Mouse (Mus musculus) heart, embryonic 15.5 days (tissue): ENCODE results near the gene Tmem199. TPM values are rescaled to one million over a fixed set of nuclear protein-coding genes. Genes with fewer than 3 reads are reported as not detected.

ENCODE experiments used
- ATAC-seq: fragments of 200-750 bp; cut with Nextera tagmentation; replicated peaks from 2 replicates; pipeline ENCODE4 v1.8.0; 2017; ENCODE audit warnings: low read depth, moderate TSS enrichment; ENCODE audit not compliant: insufficient number of reproducible peaks, insufficient read depth, low FRiP score
- H3K27ac ChIP-seq: fragments of 300-500 bp; sonication (generic); 2 replicates; pipeline ENCODE4 v1.5.1; 2015; ENCODE audit warnings: mild to moderate bottlenecking, inconsistent platforms
- H3K27me3 ChIP-seq: fragments of 300-500 bp; sonication (generic); 2 replicates; pipeline ENCODE4 v1.6.1; 2015; ENCODE audit warnings: inconsistent platforms
- H3K36me3 ChIP-seq: fragments of 300-500 bp; sonication (generic); 2 replicates; pipeline ENCODE4 v1.6.1; 2015; ENCODE audit warnings: mild to moderate bottlenecking, inconsistent platforms
- H3K4me1 ChIP-seq: fragments of 300-500 bp; sonication (generic); replicated peaks from 2 replicates; pipeline ENCODE4 v1.6.1; 2015; ENCODE audit warnings: inconsistent platforms
- H3K4me2 ChIP-seq: fragments of 300-500 bp; sonication (generic); 2 replicates; pipeline ENCODE4 v1.6.1; 2015; ENCODE audit warnings: inconsistent platforms, mild to moderate bottlenecking, moderate library complexity
- H3K4me3 ChIP-seq: fragments of 300-500 bp; sonication (generic); 2 replicates; pipeline ENCODE4 v1.5.1; 2015; ENCODE audit warnings: mild to moderate bottlenecking, inconsistent platforms
- H3K9ac ChIP-seq: fragments of 300-500 bp; sonication (generic); 2 replicates; pipeline ENCODE4 v1.6.1; 2015; ENCODE audit warnings: mild to moderate bottlenecking, inconsistent platforms
- H3K9me3 ChIP-seq: fragments of 300-500 bp; sonication (generic); replicated peaks from 2 replicates; pipeline ENCODE4 v1.6.1; 2016; ENCODE audit warnings: inconsistent platforms
- WGBS: fragments of 180-500 bp; shearing (Covaris S2); methylation state at CpG from one replicate; pipeline ENCODE4 v1.1.7; 2015; ENCODE audit warnings: mixed read lengths; 5-methylcytosine and 5-hydroxymethylcytosine counted together
- polyA plus RNA-seq: library from polyadenylated mRNA; unstranded; fragments of >200 nt; fragmentation: Nextera tagmentation; extraction: Ambion mirVana; gene quantifications from 2 replicates; pipeline ENCODE4 v1.2.1, GENCODE M21; 2015

Tmem199 gene
- polyA plus RNA-seq, 1 experiment from 2014 or later: 36.3 TPM

- 72% methylated on average over 9 of the region's 9 CpGs for WGBS
- Histone ChIP-seq H3K9ac (no peak overlapping the region), H3K4me1 (peaks cover 4% of the 10 kb centered on the region; the same call in 1 of the 2 replicates), H3K4me3 (no peak overlapping the region), H3K27me3 (no peaks in the 10 kb centered on the region), H3K4me2 (no peak overlapping the region), H3K36me3 (peaks cover 97% of the 10 kb centered on the region), H3K27ac (no peak overlapping the region), H3K9me3 (no peaks in the 10 kb centered on the region)
- ATAC-seq: no peak
Measured at GRCm38 (mm10) chr11:78523241-78523955, 11.4 kb upstream of the Tmem199 start.

- H3K4me1 ChIP-seq: peaks cover 4% of the 10 kb centered on the region; the same call in 1 of the 2 replicates
- H3K36me3 ChIP-seq: peaks cover 98% of the 10 kb centered on the region
- no peak overlapping the region for H3K4me2 ChIP-seq
- H3K9me3 ChIP-seq: no peaks in the 10 kb centered on the region
- no peaks in the 10 kb centered on the region for H3K27me3 ChIP-seq
- H3K27ac ChIP-seq: no peak overlapping the region
- no peak overlapping the region for H3K4me3 ChIP-seq
- no peak for ATAC-seq
- whole genome bisulfite sequencing: 89% methylated on average over 1 of the region's 1 CpGs
- H3K9ac ChIP-seq: no peak overlapping the region
Measured at GRCm38 (mm10) chr11:78522481-78522997, 10.6 kb upstream of the Tmem199 start.

- Histone ChIP-seq H3K4me2 (no peak overlapping the region), H3K4me3 (no peak overlapping the region), H3K27ac (no peak overlapping the region), H3K27me3 (no peaks in the 10 kb centered on the region), H3K9me3 (no peaks in the 10 kb centered on the region), H3K36me3 (peaks cover 94% of the 10 kb centered on the region), H3K9ac (no peak overlapping the region), H3K4me1 (peaks cover 4% of the 10 kb centered on the region; the same call in 1 of the 2 replicates)
- no peak for ATAC-seq
- WGBS: 78% methylated on average over 3 of the region's 3 CpGs
Measured at GRCm38 (mm10) chr11:78521880-78522279, 9.9 kb upstream of the Tmem199 start.

GRCm38 (mm10) chr11:78518931-78519330, 7.0 kb upstream of the Tmem199 start:
- Histone ChIP-seq H3K27ac (no peak overlapping the region), H3K9me3 (no peaks in the 10 kb centered on the region), H3K4me3 (no peak overlapping the region), H3K9ac (no peak overlapping the region), H3K4me1 (peaks cover 4% of the 10 kb centered on the region; the same call in 1 of the 2 replicates), H3K27me3 (no peaks in the 10 kb centered on the region), H3K36me3 (peaks cover 95% of the 10 kb centered on the region), H3K4me2 (no peak overlapping the region)
- WGBS: 86% methylated on average over 10 of the region's 10 CpGs
- no peak for ATAC-seq

- H3K27ac ChIP-seq: no peak overlapping the region
- no peak overlapping the region for H3K4me2 ChIP-seq
- no peak overlapping the region for H3K9ac ChIP-seq
- H3K4me3 ChIP-seq: no peak overlapping the region
- H3K9me3 ChIP-seq: no peaks in the 10 kb centered on the region
- H3K27me3 ChIP-seq: no peaks in the 10 kb centered on the region
- no peak for ATAC-seq
- peaks cover 15% of the 10 kb centered on the region for H3K4me1 ChIP-seq
- WGBS: 64% methylated on average over 2 of the region's 2 CpGs
- H3K36me3 ChIP-seq: peaks cover 63% of the 10 kb centered on the region
Measured at GRCm38 (mm10) chr11:78515549-78516325, 3.8 kb upstream of the Tmem199 start.

- 78% methylated on average over 3 of the region's 3 CpGs for WGBS
- peaks cover 15% of the 10 kb centered on the region for H3K4me1 ChIP-seq
- H3K4me2 ChIP-seq: peak overlapping the region; percentile 91
- no peak for ATAC-seq
- H3K36me3 ChIP-seq: peaks cover 50% of the 10 kb centered on the region
- H3K9me3 ChIP-seq: no peaks in the 10 kb centered on the region
- no peaks in the 10 kb centered on the region for H3K27me3 ChIP-seq
- peak overlapping the region; percentile 99; the same call in 1 of the 2 replicates for H3K9ac ChIP-seq
- H3K4me3 ChIP-seq: peak overlapping the region; percentile 91
- H3K27ac ChIP-seq: no peak overlapping the region
Measured at GRCm38 (mm10) chr11:78513106-78513790, 1.3 kb upstream of the Tmem199 start.

- no peaks in the 10 kb centered on the region for H3K27me3 ChIP-seq
- H3K4me2 ChIP-seq: no peak overlapping the region
- H3K9me3 ChIP-seq: no peaks in the 10 kb centered on the region
- no peak for ATAC-seq
- H3K9ac ChIP-seq: no peak overlapping the region
- no peak overlapping the region for H3K27ac ChIP-seq
- no peak overlapping the region for H3K4me3 ChIP-seq
- WGBS: 79% methylated on average over 5 of the region's 5 CpGs
- peaks cover 15% of the 10 kb centered on the region for H3K4me1 ChIP-seq
- H3K36me3 ChIP-seq: peaks cover 41% of the 10 kb centered on the region
Measured at GRCm38 (mm10) chr11:78509148-78509547, 2.8 kb downstream of the Tmem199 start.

- WGBS: 77% methylated on average over 3 of the region's 3 CpGs
- H3K27me3 ChIP-seq: peaks cover 15% of the 10 kb centered on the region
- H3K36me3 ChIP-seq: peaks cover 39% of the 10 kb centered on the region
Measured at GRCm38 (mm10) chr11:78505430-78505829, 6.5 kb downstream of the Tmem199 start.

GRCm38 (mm10) chr11:78502909-78503650, 8.9 kb downstream of the Tmem199 start, which contains the start of gene Sebox:
Sebox (plus strand) TSS chr11:78503447.
- Histone ChIP-seq H3K4me3 (no peak within 1 kb of the TSS), H3K9ac (no peak within 1 kb of the TSS), H3K4me2 (no peak within 1 kb of the TSS), H3K4me1 (no peaks in the 10 kb centered on the region; the same call in 1 of the 2 replicates), H3K27ac (no peak within 1 kb of the TSS), H3K36me3 (peaks cover 26% of the 10 kb centered on the region), H3K27me3 (peaks cover 39% of the 10 kb centered on the region), H3K9me3 (no peaks in the 10 kb centered on the region)
- WGBS: 67% methylated on average over 7 of the region's 7 CpGs
- no peak for ATAC-seq

More at GRCm38 (mm10) chr11:78505430-78505829, 6.5 kb downstream of the Tmem199 start:
- H3K4me2 ChIP-seq: no peak overlapping the region
- no peaks in the 10 kb centered on the region for H3K4me1 ChIP-seq
- no peak overlapping the region for H3K9ac ChIP-seq
- no peaks in the 10 kb centered on the region for H3K9me3 ChIP-seq
- H3K27ac ChIP-seq: no peak overlapping the region
- no peak for ATAC-seq
- no peak overlapping the region for H3K4me3 ChIP-seq

GRCm38 (mm10) chr11:78501529-78501928, 10.4 kb downstream of the Tmem199 start:
- H3K36me3 ChIP-seq: peaks cover 10% of the 10 kb centered on the region; the same call in 1 of the 2 replicates
- H3K4me2 ChIP-seq: no peak overlapping the region
- no peak overlapping the region for H3K27ac ChIP-seq
- no peak overlapping the region for H3K4me3 ChIP-seq
- peaks cover 54% of the 10 kb centered on the region for H3K27me3 ChIP-seq
- WGBS: 79% methylated on average over 20 of the region's 20 CpGs
- H3K9me3 ChIP-seq: no peaks in the 10 kb centered on the region
- ATAC-seq: no peak
- H3K4me1 ChIP-seq: peaks cover 14% of the 10 kb centered on the region
- H3K9ac ChIP-seq: no peak overlapping the region
